Mouse (Mus musculus) midbrain, embryonic 14.5 days (tissue): ENCODE data around the gene Ftsj3. TPM values are rescaled to one million over a fixed set of nuclear protein-coding genes. Genes with fewer than 3 reads are reported as not detected.
"Not testable (repeated sequence)": the region's sequence is repeated elsewhere in the genome, so short reads cannot be mapped to it uniquely, and the experiment has no call there.

Source experiments
- ATAC-seq: fragments of 200-750 bp; cut with Nextera tagmentation; 2 replicates; pipeline ENCODE4 v1.8.0; 2017; ENCODE audit warnings: moderate number of reproducible peaks, moderate library complexity; ENCODE audit not compliant: low FRiP score, low TSS enrichment
- DNase-seq: peaks from one replicate; pipeline ENCODE4 v3.0.0-alpha.2; 2015
- H3K27ac ChIP-seq: fragments of 300-500 bp; sonication (generic); replicated peaks from 2 replicates; pipeline ENCODE4 v1.5.1; 2014; ENCODE audit warnings: mild to moderate bottlenecking, low read depth, low read length, moderate library complexity
- H3K27me3 ChIP-seq: fragments of 300-500 bp; sonication (generic); 2 replicates; pipeline ENCODE4 v1.6.1; 2014; ENCODE audit warnings: low read length, control low read depth, mixed read lengths; ENCODE audit not compliant: control insufficient read depth, insufficient read depth
- H3K36me3 ChIP-seq: fragments of 300-500 bp; sonication (generic); 2 replicates; pipeline ENCODE4 v1.6.1; 2014; ENCODE audit warnings: low read length, control low read depth; ENCODE audit not compliant: control insufficient read depth, insufficient read depth
- H3K4me1 ChIP-seq: fragments of 300-500 bp; sonication (generic); 2 replicates; pipeline ENCODE4 v1.6.1; 2014; ENCODE audit warnings: mild to moderate bottlenecking, antibody characterized with exemption, low read length, control low read depth; ENCODE audit not compliant: control insufficient read depth, insufficient read depth
- H3K4me2 ChIP-seq: fragments of 300-500 bp; sonication (generic); 2 replicates; pipeline ENCODE4 v1.6.1; 2014; ENCODE audit warnings: mild to moderate bottlenecking, low read length, moderate library complexity
- H3K4me3 ChIP-seq: fragments of 300-500 bp; sonication (generic); replicated peaks from 2 replicates; pipeline ENCODE4 v1.5.1; 2014; ENCODE audit warnings: low read depth, low read length
- H3K9ac ChIP-seq: fragments of 300-500 bp; sonication (generic); replicated peaks from 2 replicates; pipeline ENCODE4 v1.6.1; 2014; ENCODE audit warnings: mild to moderate bottlenecking, low read length, moderate library complexity
- H3K9me3 ChIP-seq: fragments of 300-500 bp; sonication (generic); 2 replicates; pipeline ENCODE4 v1.6.1; 2016; ENCODE audit warnings: low read length, control low read depth, mixed read lengths; ENCODE audit not compliant: control insufficient read depth
- WGBS: fragments of 180-500 bp; shearing (Covaris S2); extraction: QIAGEN DNeasy Blood & Tissue Kit; methylation state at CpG from one replicate; pipeline ENCODE4 v1.1.7; 2014; 5-methylcytosine and 5-hydroxymethylcytosine counted together
- polyA plus RNA-seq: library from polyadenylated mRNA; unstranded; fragments of >200 nt; fragmentation: Nextera tagmentation; extraction: Ambion mirVana; gene quantifications from 2 replicates; pipeline ENCODE4 v1.2.1, GENCODE M21; 2014

Ftsj3 gene
- polyA plus RNA-seq, 1 experiment from 2014 or later, result 30.2 TPM

- Histone ChIP-seq H3K27me3 (no peaks in the 10 kb centered on the region), H3K36me3 (peaks cover 100% of the 10 kb centered on the region), H3K27ac (no peak overlapping the region), H3K4me1 (no peaks in the 10 kb centered on the region), H3K9ac (no peak overlapping the region), H3K9me3 (no peaks in the 10 kb centered on the region), H3K4me3 (no peak overlapping the region), H3K4me2 (no peak overlapping the region)
- ATAC-seq, result no peak
- WGBS, result 97% methylated on average over 1 of the region's 1 CpGs
- DNase-seq, result no peak
Measured at GRCm38 (mm10) chr11:106246834-106247233, 9.0 kb downstream of the Ftsj3 start.

- not testable (repeated sequence) for H3K27ac ChIP-seq, H3K4me2 ChIP-seq, H3K9me3 ChIP-seq, H3K4me1 ChIP-seq, H3K9ac ChIP-seq, ATAC-seq, DNase-seq, H3K27me3 ChIP-seq, H3K4me3 ChIP-seq
- H3K36me3 ChIP-seq, result peaks cover 77% of the 10 kb centered on the region
- WGBS, result 83% methylated on average over 8 of the region's 8 CpGs
Measured at GRCm38 (mm10) chr11:106233978-106234377, 21.9 kb downstream of the Ftsj3 start.

- Histone ChIP-seq H3K4me1 (peaks cover 18% of the 10 kb centered on the region; the same call in 1 of the 2 replicates), H3K9me3 (no peaks in the 10 kb centered on the region), H3K4me2 (no peak overlapping the region), H3K27ac (no peak overlapping the region), H3K27me3 (no peaks in the 10 kb centered on the region), H3K36me3 (peaks cover 12% of the 10 kb centered on the region), H3K4me3 (no peak overlapping the region), H3K9ac (no peak overlapping the region)
- ATAC-seq, result no peak
- no peak for DNase-seq
- WGBS, result 96% methylated on average over 3 of the region's 3 CpGs
Measured at GRCm38 (mm10) chr11:106220603-106221002, 35.3 kb downstream of the Ftsj3 start.

- Histone ChIP-seq H3K27me3 (no peaks in the 10 kb centered on the region), H3K36me3 (peaks cover 12% of the 10 kb centered on the region), H3K9ac (peak within 1 kb of the TSS; percentile 92), H3K4me1 (peaks cover 29% of the 10 kb centered on the region), H3K27ac (peak within 1 kb of the TSS; percentile 96), H3K9me3 (no peaks in the 10 kb centered on the region), H3K4me3 (peak within 1 kb of the TSS; percentile 96), H3K4me2 (peak within 1 kb of the TSS; percentile 76)
- under 1% methylated on average over 69 of the region's 70 CpGs for WGBS
- ATAC-seq (peak; percentile 95), DNase-seq (peak; percentile 98)
Measured at GRCm38 (mm10) chr11:106216730-106217490, 39.0 kb downstream of the Ftsj3 start, which contains the start of gene Ddx42. Gene Ddx42, plus strand, starts transcription at chr11:106216926.

GRCm38 (mm10) chr11:106215927-106216729, 39.8 kb downstream of the Ftsj3 start, which contains the start of gene Ccdc47:
Gene Ccdc47, minus strand, starts transcription at chr11:106216344.
- peaks cover 29% of the 10 kb centered on the region for H3K4me1 ChIP-seq

GRCm38 (mm10) chr11:106215450-106215859, 40.4 kb downstream of the Ftsj3 start:
- Histone ChIP-seq H3K27ac (peak overlapping the region; percentile 96; the same call in 1 of the 2 replicates), H3K36me3 (peaks cover 26% of the 10 kb centered on the region), H3K9me3 (no peaks in the 10 kb centered on the region), H3K4me1 (peaks cover 29% of the 10 kb centered on the region), H3K4me2 (peak overlapping the region; percentile 76), H3K4me3 (peak overlapping the region; percentile 96), H3K27me3 (no peaks in the 10 kb centered on the region), H3K9ac (peak overlapping the region; percentile 72)
- ATAC-seq, result no peak
- no peak for DNase-seq
- 37% methylated on average over 7 of the region's 7 CpGs for WGBS

More at GRCm38 (mm10) chr11:106215927-106216729, 39.8 kb downstream of the Ftsj3 start, which contains the start of gene Ccdc47:
- peak; percentile 96 for ATAC-seq
- peak; percentile 99 for DNase-seq
- Histone ChIP-seq H3K4me2 (peak within 1 kb of the TSS; percentile 76), H3K9me3 (no peaks in the 10 kb centered on the region), H3K9ac (peak within 1 kb of the TSS; percentile 92), H3K4me3 (peak within 1 kb of the TSS; percentile 96), H3K27me3 (no peaks in the 10 kb centered on the region), H3K27ac (peak within 1 kb of the TSS; percentile 96), H3K36me3 (peaks cover 20% of the 10 kb centered on the region)
- under 1% methylated on average over 46 of the region's 46 CpGs for WGBS

- H3K4me3 ChIP-seq, result peak overlapping the region; percentile 96; the same call in 1 of the 2 replicates
- H3K27ac ChIP-seq, result no peak overlapping the region
- no peak for ATAC-seq
- DNase-seq, result no peak
- peaks cover 32% of the 10 kb centered on the region for H3K36me3 ChIP-seq
- H3K9ac ChIP-seq, result no peak overlapping the region; the same call in 1 of the 2 replicates
- peaks cover 29% of the 10 kb centered on the region for H3K4me1 ChIP-seq
- 91% methylated on average over 5 of the region's 5 CpGs for WGBS
- H3K27me3 ChIP-seq, result no peaks in the 10 kb centered on the region
- H3K4me2 ChIP-seq, result peak overlapping the region; percentile 76
- no peaks in the 10 kb centered on the region for H3K9me3 ChIP-seq
Measured at GRCm38 (mm10) chr11:106214856-106215255, 41.0 kb downstream of the Ftsj3 start.

GRCm38 (mm10) chr11:106212771-106213170, 43.1 kb downstream of the Ftsj3 start:
- no peak overlapping the region for H3K4me3 ChIP-seq
- no peak for DNase-seq
- WGBS, result 95% methylated on average over 8 of the region's 8 CpGs
- no peaks in the 10 kb centered on the region for H3K9me3 ChIP-seq
- no peak overlapping the region for H3K9ac ChIP-seq
- H3K4me2 ChIP-seq, result no peak overlapping the region
- peaks cover 16% of the 10 kb centered on the region for H3K4me1 ChIP-seq
- no peak overlapping the region for H3K27ac ChIP-seq
- no peak for ATAC-seq
- H3K27me3 ChIP-seq, result no peaks in the 10 kb centered on the region
- peaks cover 51% of the 10 kb centered on the region for H3K36me3 ChIP-seq
